Mouse (Mus musculus): Measurements from ENCODE around the gene Fcgrt.
"Not testable (repeated sequence)": the region's sequence is repeated elsewhere in the genome, so short reads cannot be mapped to it uniquely, and the experiment has no call there.

The Fcgrt gene

GRCm38 (mm10) chr7:45129776-45130512, 26.3 kb upstream of the Fcgrt start:
- no peak for DNase-seq

GRCm38 (mm10) chr7:45129318-45129717, 25.7 kb upstream of the Fcgrt start:
- DNase-seq: no peak

GRCm38 (mm10) chr7:45128624-45129246, 25.1 kb upstream of the Fcgrt start, which contains the start of gene Rpl13a:
Gene Rpl13a, minus strand, starts transcription at chr7:45128761.
- peak; percentile 99 for DNase-seq

GRCm38 (mm10) chr7:45127700-45128224, 24.1 kb upstream of the Fcgrt start:
- DNase-seq: no peak

GRCm38 (mm10) chr7:45126844-45127699, 23.4 kb upstream of the Fcgrt start:
- no peak for DNase-seq

- no peak for DNase-seq
Observed at GRCm38 (mm10) chr7:45126147-45126843, 22.6 kb upstream of the Fcgrt start.

GRCm38 (mm10) chr7:45125649-45126048, 22.0 kb upstream of the Fcgrt start:
- not testable (repeated sequence) for DNase-seq

- DNase-seq: no peak
Observed at GRCm38 (mm10) chr7:45125144-45125600, 21.5 kb upstream of the Fcgrt start.

- DNase-seq: peak; percentile 99
Observed at GRCm38 (mm10) chr7:45124224-45125143, 20.8 kb upstream of the Fcgrt start, which contains the start of gene Rps11. Gene Rps11, minus strand, starts transcription at chr7:45124439.

- no peak for DNase-seq
Observed at GRCm38 (mm10) chr7:45123186-45123570, 19.5 kb upstream of the Fcgrt start.

- DNase-seq: no peak
Observed at GRCm38 (mm10) chr7:45122561-45123185, 19.0 kb upstream of the Fcgrt start.

GRCm38 (mm10) chr7:45121966-45122365, 18.3 kb upstream of the Fcgrt start:
- no peak for DNase-seq

- no peak for DNase-seq
Observed at GRCm38 (mm10) chr7:45121404-45121803, 17.8 kb upstream of the Fcgrt start.

- DNase-seq: no peak
Observed at GRCm38 (mm10) chr7:45119780-45120709, 16.4 kb upstream of the Fcgrt start.

GRCm38 (mm10) chr7:45118336-45118735, 14.7 kb upstream of the Fcgrt start:
- DNase-seq: no peak

- no peak for DNase-seq
Observed at GRCm38 (mm10) chr7:45117566-45117965, 13.9 kb upstream of the Fcgrt start.

GRCm38 (mm10) chr7:45113476-45113875, 9.8 kb upstream of the Fcgrt start:
- DNase-seq: no peak

- no peak for DNase-seq
Observed at GRCm38 (mm10) chr7:45112529-45112928, 8.9 kb upstream of the Fcgrt start.

- no peak for DNase-seq
Observed at GRCm38 (mm10) chr7:45111940-45112339, 8.3 kb upstream of the Fcgrt start.

- not testable (repeated sequence) for DNase-seq
Observed at GRCm38 (mm10) chr7:45110089-45110488, 6.4 kb upstream of the Fcgrt start.
